Mouse (Mus musculus): Measurements from ENCODE around the gene B3gat3.
"Not testable (repeated sequence)": the region's sequence is repeated elsewhere in the genome, so short reads cannot be mapped to it uniquely, and the experiment has no call there.

Gene B3gat3

GRCm38 (mm10) chr19:8920073-8920736 is at the start of gene B3gat3:
B3gat3 (plus strand) TSS chr19:8920374.
- in situ Hi-C loops (cut with MboI) = no loop called here

- in situ Hi-C loops (cut with MboI) = not testable (repeated sequence)
Measured at GRCm38 (mm10) chr19:8870381-8870780, 49.8 kb upstream of the B3gat3 start.

- in situ Hi-C loops (cut with MboI) = no loop called here
Measured at GRCm38 (mm10) chr19:8870838-8871237, 49.3 kb upstream of the B3gat3 start.

- in situ Hi-C loops (cut with MboI) = no loop called here
Measured at GRCm38 (mm10) chr19:8871267-8872186, 48.6 kb upstream of the B3gat3 start, which contains the start of gene Ubxn1. Ubxn1 (plus strand) TSS chr19:8871496.

GRCm38 (mm10) chr19:8872266-8872840 is 47.8 kb upstream of the B3gat3 start:
- in situ Hi-C loops (cut with MboI) = no loop called here

- in situ Hi-C loops (cut with MboI) = no loop called here
Measured at GRCm38 (mm10) chr19:8875031-8875430, 45.1 kb upstream of the B3gat3 start.

GRCm38 (mm10) chr19:8880311-8881033 is 39.7 kb upstream of the B3gat3 start, which contains the start of gene Uqcc3:
Uqcc3 (minus strand) TSS chr19:8880923.
- in situ Hi-C loops (cut with MboI) = no loop called here

GRCm38 (mm10) chr19:8881034-8881392 is 39.2 kb upstream of the B3gat3 start:
- in situ Hi-C loops (cut with MboI) = no loop called here

GRCm38 (mm10) chr19:8883616-8884015 is 36.6 kb upstream of the B3gat3 start, which contains the start of the genes Lbhd1 and Gm49403:
Lbhd1 (plus strand) TSS chr19:8883732.
Gm49403 (plus strand) TSS chr19:8883930.
- in situ Hi-C loops (cut with MboI) = no loop called here

- in situ Hi-C loops (cut with MboI) = no loop called here
Measured at GRCm38 (mm10) chr19:8886916-8887584, 33.1 kb upstream of the B3gat3 start.

GRCm38 (mm10) chr19:8887585-8888463 is 32.4 kb upstream of the B3gat3 start:
- in situ Hi-C loops (cut with MboI) = no loop called here

- in situ Hi-C loops (cut with MboI) = no loop called here
Measured at GRCm38 (mm10) chr19:8888511-8889385, 31.4 kb upstream of the B3gat3 start, which contains the start of the genes 1810009A15Rik and Gm49416. 1810009A15Rik (plus strand) TSS chr19:8888853. Gm49416 (plus strand) TSS chr19:8888926.

GRCm38 (mm10) chr19:8892829-8893766 is 27.1 kb upstream of the B3gat3 start, which contains the start of gene Ints5:
Ints5 (plus strand) TSS chr19:8893005.
- in situ Hi-C loops (cut with MboI) = no loop called here

GRCm38 (mm10) chr19:8895397-8895960 is 24.7 kb upstream of the B3gat3 start:
- in situ Hi-C loops (cut with MboI) = no loop called here

GRCm38 (mm10) chr19:8896231-8896630 is 23.9 kb upstream of the B3gat3 start:
- in situ Hi-C loops (cut with MboI) = not testable (repeated sequence)

GRCm38 (mm10) chr19:8897211-8897864 is 22.8 kb upstream of the B3gat3 start:
- in situ Hi-C loops (cut with MboI) = not testable (repeated sequence)
